Mouse (Mus musculus): ENCODE measurements at regions not wholly inside any gene's neighbourhood (a gene's known extent, or its start where the extent isn't known, plus 50 kb on each side); places are given as distances from the start of the nearest gene placed in this dataset.

- WGBS = 79% methylated on average over 8 of the region's 8 CpGs
Observed at GRCm38 (mm10) chr15:97596514-97597081, 109.0 kb downstream of the Rpap3 start.

GRCm38 (mm10) chr15:97595284-97595796 is 110.3 kb downstream of the Rpap3 start:
- 73% methylated on average over 6 of the region's 6 CpGs for WGBS
- Histone ChIP-seq H3K27me3 (no peaks in the 10 kb centered on the region), H3K4me1 (replicated peaks) (no peaks in the 10 kb centered on the region), H3K9me3 (no peaks in the 10 kb centered on the region), H3K36me3 (no peaks in the 10 kb centered on the region), H3K4me3 (no peak overlapping the region), H3K27ac (replicated peaks) (no peak overlapping the region), H3K4me2 (no peak overlapping the region), H3K9ac (no peak overlapping the region)
- ATAC-seq (ENCODE audit: low FRiP score, low read depth) = no peak

More at GRCm38 (mm10) chr15:97596514-97597081, 109.0 kb downstream of the Rpap3 start:
- Histone ChIP-seq H3K9me3 (no peaks in the 10 kb centered on the region), H3K27ac (replicated peaks) (no peak overlapping the region), H3K9ac (no peak overlapping the region), H3K27me3 (no peaks in the 10 kb centered on the region), H3K36me3 (no peaks in the 10 kb centered on the region), H3K4me3 (no peak overlapping the region), H3K4me2 (no peak overlapping the region), H3K4me1 (replicated peaks) (no peaks in the 10 kb centered on the region)
- ATAC-seq (ENCODE audit: low FRiP score, low read depth) = no peak

GRCm38 (mm10) chr15:97593781-97594600 is 111.6 kb downstream of the Rpap3 start:
- ATAC-seq (ENCODE audit: low FRiP score, low read depth) = no peak
- Histone ChIP-seq H3K4me1 (replicated peaks) (no peaks in the 10 kb centered on the region), H3K27ac (replicated peaks) (no peak overlapping the region), H3K36me3 (no peaks in the 10 kb centered on the region), H3K4me2 (no peak overlapping the region), H3K9me3 (no peaks in the 10 kb centered on the region), H3K9ac (no peak overlapping the region), H3K4me3 (no peak overlapping the region), H3K27me3 (no peaks in the 10 kb centered on the region)
- 28% methylated on average over 11 of the region's 11 CpGs for WGBS

- Histone ChIP-seq H3K27me3 (no peaks in the 10 kb centered on the region), H3K4me3 (no peak overlapping the region), H3K4me1 (replicated peaks) (no peaks in the 10 kb centered on the region), H3K9ac (no peak overlapping the region), H3K27ac (replicated peaks) (no peak overlapping the region), H3K36me3 (no peaks in the 10 kb centered on the region), H3K9me3 (no peaks in the 10 kb centered on the region), H3K4me2 (no peak overlapping the region)
- ATAC-seq (ENCODE audit: low FRiP score, low read depth) = no peak
- 82% methylated on average over 11 of the region's 11 CpGs for WGBS
Observed at GRCm38 (mm10) chr15:97592786-97593185, 112.8 kb downstream of the Rpap3 start.

- H3K27me3 ChIP-seq = no peaks in the 10 kb centered on the region
- no peaks in the 10 kb centered on the region for H3K36me3 ChIP-seq
- no peak overlapping the region for H3K4me2 ChIP-seq
- no peak for ATAC-seq (ENCODE audit: low FRiP score, low read depth)
- 79% methylated on average over 4 of the region's 4 CpGs for WGBS
- H3K4me1 ChIP-seq (replicated peaks) = no peaks in the 10 kb centered on the region
- H3K9me3 ChIP-seq = no peaks in the 10 kb centered on the region
- H3K27ac ChIP-seq (replicated peaks) = no peak overlapping the region
- H3K9ac ChIP-seq = no peak overlapping the region
- no peak overlapping the region for H3K4me3 ChIP-seq
Observed at GRCm38 (mm10) chr15:97591406-97591805, 114.2 kb downstream of the Rpap3 start.

- Histone ChIP-seq H3K4me3 (no peak overlapping the region), H3K36me3 (no peaks in the 10 kb centered on the region), H3K27ac (replicated peaks) (no peak overlapping the region), H3K4me2 (no peak overlapping the region), H3K9me3 (no peaks in the 10 kb centered on the region), H3K9ac (no peak overlapping the region), H3K27me3 (no peaks in the 10 kb centered on the region), H3K4me1 (replicated peaks) (no peaks in the 10 kb centered on the region)
- 79% methylated on average over 7 of the region's 7 CpGs for WGBS
- no peak for ATAC-seq (ENCODE audit: low FRiP score, low read depth)
Observed at GRCm38 (mm10) chr15:97590732-97591292, 114.8 kb downstream of the Rpap3 start.

GRCm38 (mm10) chr15:97587571-97588205 is 117.9 kb downstream of the Rpap3 start:
- Histone ChIP-seq H3K4me1 (replicated peaks) (no peaks in the 10 kb centered on the region), H3K4me2 (no peak overlapping the region), H3K36me3 (no peaks in the 10 kb centered on the region), H3K9ac (no peak overlapping the region), H3K9me3 (no peaks in the 10 kb centered on the region), H3K27me3 (no peaks in the 10 kb centered on the region), H3K27ac (replicated peaks) (no peak overlapping the region), H3K4me3 (no peak overlapping the region)
- WGBS = 73% methylated on average over 5 of the region's 5 CpGs
- no peak for ATAC-seq (ENCODE audit: low FRiP score, low read depth)

GRCm38 (mm10) chr15:97581724-97582154 is 123.9 kb downstream of the Rpap3 start:
- Histone ChIP-seq H3K4me1 (replicated peaks) (no peaks in the 10 kb centered on the region), H3K36me3 (no peaks in the 10 kb centered on the region), H3K27me3 (no peaks in the 10 kb centered on the region), H3K9ac (no peak overlapping the region), H3K9me3 (no peaks in the 10 kb centered on the region), H3K4me2 (no peak overlapping the region), H3K4me3 (no peak overlapping the region), H3K27ac (replicated peaks) (no peak overlapping the region)
- 0 out of 2 replicates have a peak, but pooled peaks have one; percentile 38 for ATAC-seq (ENCODE audit: low FRiP score, low read depth)
- 25% methylated on average over 13 of the region's 13 CpGs for WGBS

- H3K4me2 ChIP-seq = no peak overlapping the region
- no peaks in the 10 kb centered on the region for H3K36me3 ChIP-seq
- H3K9ac ChIP-seq = no peak overlapping the region
- WGBS = 80% methylated on average over 6 of the region's 6 CpGs
- H3K27ac ChIP-seq (replicated peaks) = no peak overlapping the region
- no peaks in the 10 kb centered on the region for H3K27me3 ChIP-seq
- no peaks in the 10 kb centered on the region for H3K9me3 ChIP-seq
- no peak for ATAC-seq (ENCODE audit: low FRiP score, low read depth)
- no peaks in the 10 kb centered on the region for H3K4me1 ChIP-seq (replicated peaks)
- no peak overlapping the region for H3K4me3 ChIP-seq
Observed at GRCm38 (mm10) chr15:97580726-97581125, 124.9 kb downstream of the Rpap3 start.

- no peaks in the 10 kb centered on the region for H3K27me3 ChIP-seq
- no peak for ATAC-seq (ENCODE audit: low FRiP score, low read depth)
- no peak overlapping the region for H3K27ac ChIP-seq (replicated peaks)
- 92% methylated on average over 3 of the region's 3 CpGs for WGBS
- H3K4me1 ChIP-seq (replicated peaks) = no peaks in the 10 kb centered on the region
- no peak overlapping the region for H3K4me3 ChIP-seq
- H3K9ac ChIP-seq = no peak overlapping the region
- no peak overlapping the region for H3K4me2 ChIP-seq
- no peaks in the 10 kb centered on the region for H3K36me3 ChIP-seq
- H3K9me3 ChIP-seq = no peaks in the 10 kb centered on the region
Observed at GRCm38 (mm10) chr15:97578046-97578445, 127.6 kb downstream of the Rpap3 start.

GRCm38 (mm10) chr15:97577196-97577595 is 128.4 kb downstream of the Rpap3 start:
- H3K9me3 ChIP-seq = no peaks in the 10 kb centered on the region
- H3K27me3 ChIP-seq = no peaks in the 10 kb centered on the region
- H3K36me3 ChIP-seq = no peaks in the 10 kb centered on the region
- H3K4me2 ChIP-seq = no peak overlapping the region
- ATAC-seq (ENCODE audit: low FRiP score, low read depth) = no peak
- H3K27ac ChIP-seq (replicated peaks) = no peak overlapping the region
- WGBS = 90% methylated on average over 8 of the region's 8 CpGs
- H3K9ac ChIP-seq = no peak overlapping the region
- H3K4me1 ChIP-seq (replicated peaks) = no peaks in the 10 kb centered on the region
- H3K4me3 ChIP-seq = no peak overlapping the region

GRCm38 (mm10) chr15:97572639-97573038 is 133.0 kb downstream of the Rpap3 start:
- H3K4me1 ChIP-seq (replicated peaks) = no peaks in the 10 kb centered on the region
- H3K9me3 ChIP-seq = no peaks in the 10 kb centered on the region
- H3K27me3 ChIP-seq = no peaks in the 10 kb centered on the region
- H3K36me3 ChIP-seq = no peaks in the 10 kb centered on the region
- H3K9ac ChIP-seq = no peak overlapping the region
- no peak overlapping the region for H3K4me2 ChIP-seq
- no peak overlapping the region for H3K4me3 ChIP-seq
- H3K27ac ChIP-seq (replicated peaks) = no peak overlapping the region
- ATAC-seq (ENCODE audit: low FRiP score, low read depth) = no peak
- 89% methylated on average over 8 of the region's 8 CpGs for WGBS
